Mouse (Mus musculus) E14TG2a.4 (cell line): Measurements from ENCODE around the gene Psd.

ENCODE experiments used
- H3K27me3 ChIP-seq: 2 replicates; pipeline ENCODE4 v1.6.1; 2014; ENCODE audit warnings: low read length, control low read depth; ENCODE audit not compliant: insufficient read depth
- H3K36me3 ChIP-seq: 2 replicates; pipeline ENCODE4 v1.6.1; 2014; ENCODE audit warnings: low read length, control low read depth; ENCODE audit not compliant: insufficient read depth
- H3K4me1 ChIP-seq: replicated peaks from 2 replicates; pipeline ENCODE4 v1.6.1; 2014; ENCODE audit warnings: low read depth, low read length, control low read depth
- H3K4me3 ChIP-seq: replicated peaks from 2 replicates; pipeline ENCODE4 v1.5.1; 2014; ENCODE audit warnings: mild to moderate bottlenecking, low read length
- H3K9me3 ChIP-seq: 2 replicates; pipeline ENCODE4 v1.6.1; 2014; ENCODE audit warnings: low read length, control low read depth
- CTCF ChIP-seq: conservative IDR thresholded peaks from 2 replicates; pipeline ENCODE4 v1.5.1; 2014; ENCODE audit warnings: low read length
- NANOG ChIP-seq: IDR thresholded peaks from 2 replicates; pipeline ENCODE4 v1.6.1; 2014; ENCODE audit warnings: borderline replicate concordance, low read length, mixed read lengths
- POU5F1 ChIP-seq: IDR thresholded peaks from 2 replicates; pipeline ENCODE4 v1.6.1; 2014; ENCODE audit warnings: low read length, borderline replicate concordance

The Psd gene

GRCm38 (mm10) chr19:46282081-46282849 lies 44.7 kb downstream of the Psd start:
- Histone ChIP-seq H3K9me3 (no peaks in the 10 kb centered on the region), H3K36me3 (peaks cover 77% of the 10 kb centered on the region), H3K4me1 (peaks cover 29% of the 10 kb centered on the region), H3K4me3 (no peak overlapping the region), H3K27me3 (no peaks in the 10 kb centered on the region)
- TF ChIP-seq POU5F1 (no peak), CTCF (peak; percentile 68)

- TF ChIP-seq POU5F1, result no peak
- peak; percentile 85 for TF ChIP-seq CTCF
These were observed 51.6 kb downstream of the Psd start for GRCm38 (mm10) chr19:46275307-46275706.

GRCm38 (mm10) chr19:46264762-46265161 lies 62.2 kb downstream of the Psd start:
- TF ChIP-seq NANOG, result no peak
- TF ChIP-seq CTCF, result no peak
- TF ChIP-seq POU5F1, result no peak

More at GRCm38 (mm10) chr19:46275307-46275706, 51.6 kb downstream of the Psd start:
- Histone ChIP-seq H3K36me3 (peaks cover 66% of the 10 kb centered on the region), H3K4me3 (no peak overlapping the region), H3K9me3 (no peaks in the 10 kb centered on the region), H3K4me1 (0 out of 2 replicates have a peak, but pooled peaks cover 2% of the 10 kb centered on the region), H3K27me3 (no peaks in the 10 kb centered on the region)

More at GRCm38 (mm10) chr19:46264762-46265161, 62.2 kb downstream of the Psd start:
- no peak overlapping the region for H3K4me3 ChIP-seq
- no peaks in the 10 kb centered on the region for H3K27me3 ChIP-seq
- H3K4me1 ChIP-seq, result no peaks in the 10 kb centered on the region
- H3K36me3 ChIP-seq, result peaks cover 98% of the 10 kb centered on the region
- no peaks in the 10 kb centered on the region for H3K9me3 ChIP-seq
